Mouse (Mus musculus): ENCODE results near the gene Rxfp1. TPM values are rescaled to one million over a fixed set of nuclear protein-coding genes. Genes with fewer than 3 reads are reported as not detected.

Rxfp1 gene
- polyA plus RNA-seq, 1 experiment from 2014 or later = 0.49 TPM

DNA sequence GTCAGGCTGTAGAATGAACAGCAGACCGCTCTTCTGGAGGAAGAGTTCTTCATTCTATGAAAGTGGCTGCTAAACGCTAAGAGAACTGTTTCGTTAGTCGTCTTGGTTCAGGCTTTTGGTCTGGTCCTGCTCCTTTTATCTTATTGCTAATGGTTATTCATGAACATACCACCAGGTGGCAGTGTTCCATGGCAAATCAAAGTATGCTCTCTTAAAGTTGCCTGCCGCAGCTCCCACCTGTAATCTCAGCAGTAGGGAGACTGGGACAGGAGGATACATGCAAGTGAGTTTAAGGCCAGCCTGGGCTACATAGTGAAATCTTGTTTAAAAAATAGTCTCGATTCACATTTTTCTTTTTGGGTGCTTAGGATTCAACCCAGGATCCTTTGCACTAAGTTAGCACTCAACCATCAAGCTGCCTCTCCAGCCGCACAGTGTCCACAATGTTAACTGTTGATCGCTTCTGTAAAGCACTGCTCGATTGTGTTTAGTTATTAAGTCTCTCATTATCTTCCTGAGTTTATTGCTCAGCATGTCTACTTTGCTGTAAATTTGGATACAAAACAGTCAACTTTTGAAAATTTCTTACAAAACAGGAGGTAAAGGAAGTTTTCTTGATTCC lies 72.8 kb downstream of the Rxfp1 start:
- DNase-seq (ENCODE audit: low spot score) (peak; percentile 74), ATAC-seq (ENCODE audit: insufficient number of reproducible peaks, low FRiP score, low TSS enrichment, low read depth) (0 out of 2 replicates have a peak, but pooled peaks have one; percentile 51)
- 42% methylated on average over 9 of the region's 9 CpGs for WGBS
- no peaks in the 10 kb centered on the region for H3K9me3 ChIP-seq (ENCODE audit: control insufficient read depth, low read length)
- no peak overlapping the region for H3K4me3 ChIP-seq (ENCODE audit: low read depth, low read length)
- no peaks in the 10 kb centered on the region for H3K4me1 ChIP-seq (ENCODE audit: control insufficient read depth, insufficient read depth, low read length)
- no peak overlapping the region for H3K27ac ChIP-seq (replicated peaks; ENCODE audit: low read depth, low read length)
- no peak overlapping the region for H3K4me2 ChIP-seq (ENCODE audit: low read depth, severe bottlenecking)
- H3K36me3 ChIP-seq (ENCODE audit: control insufficient read depth, insufficient read depth, low read length) = no peaks in the 10 kb centered on the region
- H3K9ac ChIP-seq (ENCODE audit: low read length) = no peak overlapping the region
- H3K27me3 ChIP-seq (ENCODE audit: control insufficient read depth, insufficient read depth, low read length) = no peaks in the 10 kb centered on the region

DNA sequence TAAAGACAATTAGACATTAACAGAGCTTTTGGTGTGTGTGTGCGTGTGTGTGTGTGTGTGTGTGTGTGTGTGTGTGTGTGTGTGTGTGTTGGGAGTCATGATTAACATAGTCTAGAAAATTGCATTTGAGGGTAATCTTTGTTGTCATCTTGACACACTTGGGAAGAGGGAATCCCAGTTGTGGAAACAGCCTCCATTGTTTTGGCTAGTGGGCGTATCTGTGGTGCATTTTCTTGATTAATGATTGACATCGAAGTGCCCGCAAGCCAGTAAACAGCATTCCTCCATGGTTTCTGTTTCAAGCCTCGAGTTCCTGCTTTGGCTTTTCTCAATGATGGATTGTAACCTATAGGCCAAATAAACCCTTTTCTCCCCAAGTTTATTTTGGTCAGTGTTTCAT lies 81.0 kb downstream of the Rxfp1 start:
- no peak for DNase-seq (ENCODE audit: low spot score)
- ATAC-seq (ENCODE audit: insufficient number of reproducible peaks, low FRiP score, low TSS enrichment, low read depth) = no peak
- H3K36me3 ChIP-seq (ENCODE audit: control insufficient read depth, insufficient read depth, low read length) = no peaks in the 10 kb centered on the region

DNA sequence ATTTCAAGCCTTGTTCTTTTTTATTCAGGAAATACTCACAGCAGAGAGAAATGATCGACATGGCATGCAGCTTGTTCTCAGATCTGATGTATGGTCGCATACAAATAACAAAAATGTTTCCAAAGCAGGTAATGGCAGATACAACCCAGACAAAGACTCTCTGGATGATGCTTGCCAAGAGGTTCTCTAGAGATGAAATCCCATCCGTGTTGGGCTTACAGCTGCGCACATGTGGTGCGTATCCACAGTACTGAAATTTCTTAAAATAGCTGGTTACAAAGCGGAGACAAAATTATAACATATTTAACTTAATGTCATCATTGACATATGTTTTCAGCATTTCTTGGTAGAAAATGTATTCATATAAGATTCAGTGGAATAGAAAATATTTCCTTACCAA lies 85.6 kb downstream of the Rxfp1 start:
- Histone ChIP-seq H3K4me3 (ENCODE audit: low read depth, low read length) (no peak overlapping the region), H3K4me2 (ENCODE audit: low read depth, severe bottlenecking) (no peak overlapping the region), H3K9me3 (ENCODE audit: control insufficient read depth, low read length) (no peaks in the 10 kb centered on the region), H3K4me1 (ENCODE audit: control insufficient read depth, insufficient read depth, low read length) (no peaks in the 10 kb centered on the region), H3K27me3 (ENCODE audit: control insufficient read depth, insufficient read depth, low read length) (no peaks in the 10 kb centered on the region), H3K9ac (ENCODE audit: low read length) (no peak overlapping the region), H3K27ac (replicated peaks; ENCODE audit: low read depth, low read length) (no peak overlapping the region), H3K36me3 (ENCODE audit: control insufficient read depth, insufficient read depth, low read length) (no peaks in the 10 kb centered on the region)
- no peak for ATAC-seq (ENCODE audit: insufficient number of reproducible peaks, low FRiP score, low TSS enrichment, low read depth)
- 90% methylated on average over 6 of the region's 6 CpGs for WGBS
- DNase-seq (ENCODE audit: low spot score) = no peak

More for the DNA sequence above, 81.0 kb downstream of the Rxfp1 start:
- Histone ChIP-seq H3K4me1 (ENCODE audit: control insufficient read depth, insufficient read depth, low read length) (no peaks in the 10 kb centered on the region), H3K27me3 (ENCODE audit: control insufficient read depth, insufficient read depth, low read length) (no peaks in the 10 kb centered on the region), H3K27ac (replicated peaks; ENCODE audit: low read depth, low read length) (no peak overlapping the region), H3K4me3 (ENCODE audit: low read depth, low read length) (no peak overlapping the region), H3K9ac (ENCODE audit: low read length) (no peak overlapping the region), H3K9me3 (ENCODE audit: control insufficient read depth, low read length) (no peaks in the 10 kb centered on the region), H3K4me2 (ENCODE audit: low read depth, severe bottlenecking) (no peak overlapping the region)
- 76% methylated on average over 5 of the region's 5 CpGs for WGBS

DNA sequence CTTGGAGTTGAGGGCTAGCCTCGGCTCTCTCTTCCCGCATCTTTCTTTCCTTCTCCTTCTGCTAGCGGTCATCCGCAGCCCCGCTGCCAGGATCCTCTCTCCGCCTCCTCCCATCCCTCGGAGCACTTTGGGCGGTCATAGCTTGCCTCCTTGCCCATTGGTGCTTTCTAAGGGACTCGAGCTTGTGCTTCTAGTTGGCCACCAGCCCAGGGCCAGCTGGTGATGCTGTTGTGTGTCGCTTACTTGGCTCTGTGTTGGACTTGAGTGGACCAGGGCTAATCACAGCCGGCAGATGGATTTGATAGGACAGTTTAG lies 108.3 kb downstream of the Rxfp1 start, which contains the start of gene Etfdh:
Gene Etfdh, minus strand, starts transcription at position 85 of the 315 bp plus-strand sequence.
- Histone ChIP-seq H3K4me1 (ENCODE audit: control insufficient read depth, insufficient read depth, low read length) (no peaks in the 10 kb centered on the region), H3K9ac (ENCODE audit: low read length) (peak within 1 kb of the TSS; percentile 73), H3K36me3 (ENCODE audit: control insufficient read depth, insufficient read depth, low read length) (peaks cover 14% of the 10 kb centered on the region; the same call in 1 of the 2 replicates), H3K9me3 (ENCODE audit: control insufficient read depth, low read length) (no peaks in the 10 kb centered on the region), H3K4me2 (ENCODE audit: low read depth, severe bottlenecking) (peak within 1 kb of the TSS; percentile 77), H3K4me3 (ENCODE audit: low read depth, low read length) (peak within 1 kb of the TSS; percentile 67), H3K27ac (replicated peaks; ENCODE audit: low read depth, low read length) (peak within 1 kb of the TSS; percentile 16; the same call in 1 of the 2 replicates), H3K27me3 (ENCODE audit: control insufficient read depth, insufficient read depth, low read length) (no peaks in the 10 kb centered on the region)
- WGBS = under 1% methylated on average over 11 of the region's 11 CpGs
- DNase-seq (ENCODE audit: low spot score) (peak; percentile 72), ATAC-seq (ENCODE audit: insufficient number of reproducible peaks, low FRiP score, low TSS enrichment, low read depth) (peak; percentile 35)

DNA sequence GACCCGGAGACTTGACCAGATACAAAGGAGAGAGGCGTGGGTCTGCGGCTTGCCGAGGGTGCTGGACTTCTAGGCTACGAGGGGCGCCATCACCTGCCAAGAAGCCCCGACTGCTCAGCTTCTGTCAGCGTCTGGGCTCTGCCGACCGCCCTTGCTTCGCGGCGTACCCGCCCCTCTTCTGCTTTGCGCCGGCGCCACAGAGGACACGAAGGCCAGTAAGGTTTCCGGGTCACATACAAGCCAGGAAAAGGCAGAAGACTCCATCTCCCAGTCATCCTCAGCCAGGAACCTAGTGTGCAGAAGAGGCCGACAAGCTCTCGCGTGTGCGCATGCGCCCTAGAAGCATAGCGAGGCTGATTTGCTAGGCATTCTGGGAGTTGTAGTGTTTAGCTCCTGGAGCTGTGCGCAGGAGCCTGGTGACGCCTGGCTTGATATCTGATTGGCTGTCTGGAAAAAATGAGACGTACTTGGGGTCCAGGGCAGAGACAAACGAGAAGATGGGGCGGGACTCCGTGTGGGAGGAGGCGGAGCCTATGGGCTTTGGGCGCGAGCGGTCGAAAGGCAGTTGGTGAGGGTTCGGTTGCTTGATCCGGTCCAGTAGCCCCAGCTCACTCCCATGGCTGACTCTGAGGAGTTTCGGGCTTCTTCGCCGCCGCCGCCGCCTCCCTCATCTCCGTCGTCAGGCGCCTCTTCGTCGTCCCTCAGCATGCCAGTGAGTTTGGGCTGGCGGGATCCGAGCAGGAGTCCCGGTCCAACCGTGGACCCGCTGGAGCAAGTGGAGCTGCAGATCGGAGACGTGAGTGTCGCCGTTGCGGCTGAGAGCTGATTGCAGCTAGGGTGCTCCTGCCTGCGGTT lies 108.9 kb downstream of the Rxfp1 start, which contains the start of gene 4930579G24Rik:
Gene 4930579G24Rik, plus strand, starts transcription at position 519 of the 855 bp plus-strand sequence.
- Histone ChIP-seq H3K27me3 (ENCODE audit: control insufficient read depth, insufficient read depth, low read length) (no peaks in the 10 kb centered on the region), H3K27ac (replicated peaks; ENCODE audit: low read depth, low read length) (peak within 1 kb of the TSS; percentile 16; the same call in 1 of the 2 replicates), H3K4me2 (ENCODE audit: low read depth, severe bottlenecking) (peak within 1 kb of the TSS; percentile 77), H3K9me3 (ENCODE audit: control insufficient read depth, low read length) (no peaks in the 10 kb centered on the region), H3K4me1 (ENCODE audit: control insufficient read depth, insufficient read depth, low read length) (no peaks in the 10 kb centered on the region), H3K36me3 (ENCODE audit: control insufficient read depth, insufficient read depth, low read length) (peaks cover 14% of the 10 kb centered on the region; the same call in 1 of the 2 replicates), H3K4me3 (ENCODE audit: low read depth, low read length) (peak within 1 kb of the TSS; percentile 67), H3K9ac (ENCODE audit: low read length) (peak within 1 kb of the TSS; percentile 73)
- under 1% methylated on average over 60 of the region's 60 CpGs for WGBS
- DNase-seq (ENCODE audit: low spot score) (peak; percentile 94), ATAC-seq (ENCODE audit: insufficient number of reproducible peaks, low FRiP score, low TSS enrichment, low read depth) (peak; percentile 99)

DNA sequence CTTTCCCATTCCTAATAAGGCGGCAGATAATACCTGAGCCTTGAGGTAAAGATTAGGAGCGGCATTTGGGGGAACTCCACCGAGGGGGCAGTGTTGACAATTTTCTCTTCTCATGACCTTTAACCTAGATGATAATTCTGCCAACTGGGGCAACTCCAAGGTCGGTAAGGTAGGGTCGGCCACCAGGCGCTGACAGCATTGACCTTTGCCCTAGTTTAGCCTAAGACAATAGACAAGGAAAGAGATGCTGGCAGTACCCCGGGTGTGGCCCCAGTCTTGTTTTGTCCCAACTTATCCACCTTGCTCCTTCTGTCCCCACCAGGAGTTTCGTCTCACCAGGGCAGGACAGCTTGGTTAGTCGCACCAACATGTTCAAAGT lies 109.5 kb downstream of the Rxfp1 start:
- WGBS = under 1% methylated on average over 9 of the region's 9 CpGs
- Histone ChIP-seq H3K36me3 (ENCODE audit: control insufficient read depth, insufficient read depth, low read length) (peaks cover 13% of the 10 kb centered on the region; the same call in 1 of the 2 replicates), H3K27ac (replicated peaks; ENCODE audit: low read depth, low read length) (no peak overlapping the region), H3K4me1 (ENCODE audit: control insufficient read depth, insufficient read depth, low read length) (no peaks in the 10 kb centered on the region), H3K27me3 (ENCODE audit: control insufficient read depth, insufficient read depth, low read length) (no peaks in the 10 kb centered on the region), H3K4me2 (ENCODE audit: low read depth, severe bottlenecking) (peak overlapping the region; percentile 77), H3K4me3 (ENCODE audit: low read depth, low read length) (peak overlapping the region; percentile 67), H3K9ac (ENCODE audit: low read length) (peak overlapping the region; percentile 43; the same call in 1 of the 2 replicates), H3K9me3 (ENCODE audit: control insufficient read depth, low read length) (no peaks in the 10 kb centered on the region)
- ATAC-seq (ENCODE audit: insufficient number of reproducible peaks, low FRiP score, low TSS enrichment, low read depth) (no peak; the same call in 1 of the 2 replicates), DNase-seq (ENCODE audit: low spot score) (no peak)

DNA sequence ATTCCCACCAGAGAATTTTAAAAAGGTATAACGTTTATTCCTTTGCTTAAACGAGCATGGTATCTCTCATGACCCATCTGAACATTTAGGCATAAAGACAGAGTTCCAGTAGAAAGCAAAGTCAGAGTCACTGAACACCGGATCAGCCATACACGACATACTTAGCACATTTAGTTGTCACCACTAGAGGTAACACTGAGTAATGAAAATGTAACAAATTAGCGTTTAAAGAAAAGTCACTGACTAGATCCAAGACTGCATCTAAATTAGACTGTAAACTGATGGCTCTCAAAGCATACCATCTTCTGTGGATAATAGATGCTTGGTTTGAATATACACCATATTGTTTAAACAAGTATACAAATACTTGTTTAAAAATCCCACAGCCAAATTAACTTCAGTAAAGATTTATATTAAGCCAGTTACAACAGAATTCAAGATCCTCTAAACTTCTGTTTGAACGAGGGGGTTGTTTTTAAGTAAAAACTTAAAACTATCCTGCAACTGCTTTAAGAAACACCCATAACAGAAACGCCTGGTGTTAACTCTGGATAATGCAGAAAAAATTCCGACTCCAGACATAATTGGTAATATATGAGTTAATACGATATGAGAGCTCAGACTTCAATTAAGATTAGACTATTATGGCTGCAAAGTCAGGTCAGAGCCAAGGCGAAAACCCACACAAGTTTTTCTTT lies 110.0 kb downstream of the Rxfp1 start:
- no peak overlapping the region for H3K27ac ChIP-seq (replicated peaks; ENCODE audit: low read depth, low read length)
- 33% methylated on average over 10 of the region's 10 CpGs for WGBS
- no peaks in the 10 kb centered on the region for H3K27me3 ChIP-seq (ENCODE audit: control insufficient read depth, insufficient read depth, low read length)
- H3K9ac ChIP-seq (ENCODE audit: low read length) = no peak overlapping the region
- peak overlapping the region; percentile 77 for H3K4me2 ChIP-seq (ENCODE audit: low read depth, severe bottlenecking)
- peaks cover 10% of the 10 kb centered on the region; the same call in 1 of the 2 replicates for H3K36me3 ChIP-seq (ENCODE audit: control insufficient read depth, insufficient read depth, low read length)
- no peak for DNase-seq (ENCODE audit: low spot score)
- H3K9me3 ChIP-seq (ENCODE audit: control insufficient read depth, low read length) = no peaks in the 10 kb centered on the region
- ATAC-seq (ENCODE audit: insufficient number of reproducible peaks, low FRiP score, low TSS enrichment, low read depth) = no peak
- H3K4me3 ChIP-seq (ENCODE audit: low read depth, low read length) = peak overlapping the region; percentile 67
- no peaks in the 10 kb centered on the region for H3K4me1 ChIP-seq (ENCODE audit: control insufficient read depth, insufficient read depth, low read length)

DNA sequence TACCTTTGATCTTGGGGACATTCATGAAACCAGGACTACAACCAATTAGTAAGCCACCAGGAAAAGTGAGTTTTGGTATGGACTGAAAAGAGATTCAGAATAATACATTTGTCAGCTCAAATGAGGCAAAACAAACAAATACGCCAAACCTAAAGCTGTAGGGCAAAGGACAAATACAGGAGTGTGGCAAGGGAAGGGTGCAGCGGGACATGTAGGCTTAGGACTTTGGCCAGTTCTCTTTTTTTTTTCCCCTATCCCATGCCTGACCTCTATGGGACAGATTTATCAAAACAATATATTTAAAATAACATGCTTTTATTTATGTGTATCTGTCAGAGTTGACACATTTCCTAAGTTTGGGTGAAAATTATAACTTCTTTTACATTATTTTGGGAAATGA lies 127.8 kb downstream of the Rxfp1 start:
- no peak overlapping the region for H3K4me3 ChIP-seq (ENCODE audit: low read depth, low read length)
- H3K27me3 ChIP-seq (ENCODE audit: control insufficient read depth, insufficient read depth, low read length) = no peaks in the 10 kb centered on the region
- H3K27ac ChIP-seq (replicated peaks; ENCODE audit: low read depth, low read length) = no peak overlapping the region
- H3K9ac ChIP-seq (ENCODE audit: low read length) = no peak overlapping the region
- ATAC-seq (ENCODE audit: insufficient number of reproducible peaks, low FRiP score, low TSS enrichment, low read depth) (no peak), DNase-seq (ENCODE audit: low spot score) (no peak)
- H3K4me2 ChIP-seq (ENCODE audit: low read depth, severe bottlenecking) = no peak overlapping the region
- no peaks in the 10 kb centered on the region for H3K4me1 ChIP-seq (ENCODE audit: control insufficient read depth, insufficient read depth, low read length)
- WGBS = 92% methylated on average over 2 of the region's 2 CpGs
- no peaks in the 10 kb centered on the region for H3K9me3 ChIP-seq (ENCODE audit: control insufficient read depth, low read length)
- peaks cover 7% of the 10 kb centered on the region; the same call in 1 of the 2 replicates for H3K36me3 ChIP-seq (ENCODE audit: control insufficient read depth, insufficient read depth, low read length)
